Mouse (Mus musculus) megakaryocyte, adult 5-6 weeks (primary cell): ENCODE measurements around the gene Tlx1. TPM values are rescaled to one million over a fixed set of nuclear protein-coding genes. Genes with fewer than 3 reads are reported as not detected.

Experiments
- total RNA-seq, 2 experiments: library from RNA; stranded (forward) in 1 of 2; stranded (reverse) in 1 of 2; fragments of 153-499, 151-499 nt in 1 of 2; fragments of 221-1000, 200-1000 nt in 1 of 2; gene quantifications; 2 replicates each; pipeline versions ENCODE4 v1.2.3 to v1.2.4; 2015 to 2017

Tlx1 gene
- total RNA-seq, 2 experiments from 2014 or later, result not detected

Other genes with a start within 250 kb of the Tlx1 start
- 27.8 and 30.1 TPM in 2 replicates for gene Slf2, start 219.5 kb upstream of the Tlx1 start, total RNA-seq (2015)
- gene Slf2, start 219.5 kb upstream of the Tlx1 start, total RNA-seq (2017), result 36.3 and 43.2 TPM in 2 replicates
- not detected in 2 replicates for gene Sema4g, start 161.6 kb upstream of the Tlx1 start, total RNA-seq (2015)
- not detected in 2 replicates for gene Sema4g, start 161.6 kb upstream of the Tlx1 start, total RNA-seq (2017)
- gene Twnk, start 145.0 kb upstream of the Tlx1 start, total RNA-seq (2015), result 6.2 and 6.3 TPM in 2 replicates
- 6.5 and 6.8 TPM in 2 replicates for gene Twnk, start 145.0 kb upstream of the Tlx1 start, total RNA-seq (2017)
- 35.9 and 47.9 TPM in 2 replicates for gene Mrpl43, start 144.2 kb upstream of the Tlx1 start, total RNA-seq (2015)
- 25.3 and 29.3 TPM in 2 replicates for gene Mrpl43, start 144.2 kb upstream of the Tlx1 start, total RNA-seq (2017)
- 0.32 and 0.36 TPM in 2 replicates for gene Lzts2, start 136.3 kb upstream of the Tlx1 start, total RNA-seq (2015)
- gene Lzts2, start 136.3 kb upstream of the Tlx1 start, total RNA-seq (2017), result 0.37 and 0.51 TPM in 2 replicates
- not detected in 2 replicates for gene Pdzd7, start 105.0 kb upstream of the Tlx1 start, total RNA-seq (2015)
- not detected in 2 replicates for gene Pdzd7, start 105.0 kb upstream of the Tlx1 start, total RNA-seq (2017)
- gene Sfxn3, start 103.2 kb upstream of the Tlx1 start, total RNA-seq (2015), result 36.9 and 40.7 TPM in 2 replicates
- 9.4 and 10.0 TPM in 2 replicates for gene Sfxn3, start 103.2 kb upstream of the Tlx1 start, total RNA-seq (2017)
- gene Kazald1, start 75.4 kb upstream of the Tlx1 start, total RNA-seq (2015), result 0.23 TPM in 1 of 2 replicates, not detected in the other
- gene Kazald1, start 75.4 kb upstream of the Tlx1 start, total RNA-seq (2017), result 0.41 TPM in 1 of 2 replicates, not detected in the other
- not detected in 2 replicates for gene Lbx1, start 85.1 kb downstream of the Tlx1 start, total RNA-seq (2015)
- not detected in 2 replicates for gene Lbx1, start 85.1 kb downstream of the Tlx1 start, total RNA-seq (2017)
- gene Btrc, start 213.1 kb downstream of the Tlx1 start, total RNA-seq (2015), result 5.7 and 14.8 TPM in 2 replicates
- gene Btrc, start 213.1 kb downstream of the Tlx1 start, total RNA-seq (2017), result 8.2 and 9.3 TPM in 2 replicates